Mouse (Mus musculus): ENCODE results near the gene Adipor2. TPM values are rescaled to one million over a fixed set of nuclear protein-coding genes. Genes with fewer than 3 reads are reported as not detected.
A peak's percentile ranks its signal among the peaks of the same experiment; 100 is the strongest.

Adipor2 gene
- 29.4 and 35.2 TPM in 2 replicates for polyA plus RNA-seq (2015; fragmentation: Nextera tagmentation; extraction: Ambion mirVana)

- Histone ChIP-seq H3K36me3 (ENCODE audit: control insufficient read depth, insufficient read depth) (no peaks in the 10 kb centered on the region), H3K9me3 (replicated peaks; ENCODE audit: control insufficient read depth, low read length) (no peaks in the 10 kb centered on the region), H3K27ac (ENCODE audit: low read length) (no peak within 1 kb of the TSS), H3K9ac (ENCODE audit: low read depth, low read length) (no peak within 1 kb of the TSS), H3K4me3 (ENCODE audit: low read depth, low read length) (peak within 1 kb of the TSS; percentile 32), H3K27me3 (ENCODE audit: control insufficient read depth, insufficient read depth, low read depth, low read length) (no peaks in the 10 kb centered on the region), H3K4me1 (ENCODE audit: control insufficient read depth, low read depth, low read length) (peaks cover 4% of the 10 kb centered on the region), H3K4me2 (ENCODE audit: low read depth, low read length) (peak within 1 kb of the TSS; percentile 59)
- WGBS (ENCODE audit: insufficient replicate concordance), result under 1% methylated on average over 12 of the region's 12 CpGs
- peak; percentile 79 for ATAC-seq (ENCODE audit: low read depth)
Observed at GRCm38 (mm10) chr6:119417354-119417753, at the start of gene Adipor2. TSS of gene Adipor2 (minus strand) at chr6:119417704.

GRCm38 (mm10) chr6:119466161-119466560 is 48.7 kb upstream of the Adipor2 start:
- H3K4me3 ChIP-seq (ENCODE audit: low read depth, low read length), result no peak overlapping the region
- WGBS (ENCODE audit: insufficient replicate concordance), result 87% methylated on average over 1 of the region's 1 CpGs
- H3K9me3 ChIP-seq (replicated peaks; ENCODE audit: control insufficient read depth, low read length), result no peaks in the 10 kb centered on the region
- H3K27me3 ChIP-seq (ENCODE audit: control insufficient read depth, insufficient read depth, low read depth, low read length), result peaks cover 3% of the 10 kb centered on the region; the same call in 1 of the 2 replicates
- H3K4me2 ChIP-seq (ENCODE audit: low read depth, low read length), result no peak overlapping the region
- no peaks in the 10 kb centered on the region for H3K36me3 ChIP-seq (ENCODE audit: control insufficient read depth, insufficient read depth)
- no peak for ATAC-seq (ENCODE audit: low read depth)
- H3K9ac ChIP-seq (ENCODE audit: low read depth, low read length), result no peak overlapping the region
- no peaks in the 10 kb centered on the region; the same call in 1 of the 2 replicates for H3K4me1 ChIP-seq (ENCODE audit: control insufficient read depth, low read depth, low read length)
- no peak overlapping the region for H3K27ac ChIP-seq (ENCODE audit: low read length)

- Histone ChIP-seq H3K4me3 (ENCODE audit: low read depth, low read length) (no peak overlapping the region), H3K9ac (ENCODE audit: low read depth, low read length) (no peak overlapping the region), H3K4me2 (ENCODE audit: low read depth, low read length) (no peak overlapping the region), H3K9me3 (replicated peaks; ENCODE audit: control insufficient read depth, low read length) (no peaks in the 10 kb centered on the region), H3K27me3 (ENCODE audit: control insufficient read depth, insufficient read depth, low read depth, low read length) (no peaks in the 10 kb centered on the region; the same call in 1 of the 2 replicates), H3K36me3 (ENCODE audit: control insufficient read depth, insufficient read depth) (no peaks in the 10 kb centered on the region), H3K4me1 (ENCODE audit: control insufficient read depth, low read depth, low read length) (no peaks in the 10 kb centered on the region), H3K27ac (ENCODE audit: low read length) (no peak overlapping the region)
- ATAC-seq (ENCODE audit: low read depth), result no peak
- WGBS (ENCODE audit: insufficient replicate concordance), result 68% methylated on average over 5 of the region's 5 CpGs
Observed at GRCm38 (mm10) chr6:119460391-119460790, 42.9 kb upstream of the Adipor2 start.

GRCm38 (mm10) chr6:119459041-119459440 is 41.5 kb upstream of the Adipor2 start:
- no peak overlapping the region for H3K27ac ChIP-seq (ENCODE audit: low read length)
- H3K4me1 ChIP-seq (ENCODE audit: control insufficient read depth, low read depth, low read length), result no peaks in the 10 kb centered on the region
- no peak overlapping the region for H3K9ac ChIP-seq (ENCODE audit: low read depth, low read length)
- no peak overlapping the region for H3K4me3 ChIP-seq (ENCODE audit: low read depth, low read length)
- ATAC-seq (ENCODE audit: low read depth), result no peak
- H3K36me3 ChIP-seq (ENCODE audit: control insufficient read depth, insufficient read depth), result no peaks in the 10 kb centered on the region
- H3K4me2 ChIP-seq (ENCODE audit: low read depth, low read length), result no peak overlapping the region
- WGBS (ENCODE audit: insufficient replicate concordance), result 47% methylated on average over 4 of the region's 4 CpGs
- H3K9me3 ChIP-seq (replicated peaks; ENCODE audit: control insufficient read depth, low read length), result no peaks in the 10 kb centered on the region
- no peaks in the 10 kb centered on the region; the same call in 1 of the 2 replicates for H3K27me3 ChIP-seq (ENCODE audit: control insufficient read depth, insufficient read depth, low read depth, low read length)

- 51% methylated on average over 8 of the region's 8 CpGs for WGBS (ENCODE audit: insufficient replicate concordance)
- no peak overlapping the region for H3K27ac ChIP-seq (ENCODE audit: low read length)
- no peaks in the 10 kb centered on the region; the same call in none of the 2 replicates for H3K27me3 ChIP-seq (ENCODE audit: control insufficient read depth, insufficient read depth, low read depth, low read length)
- ATAC-seq (ENCODE audit: low read depth), result no peak
- no peak overlapping the region for H3K4me2 ChIP-seq (ENCODE audit: low read depth, low read length)
- H3K9me3 ChIP-seq (replicated peaks; ENCODE audit: control insufficient read depth, low read length), result no peaks in the 10 kb centered on the region
- no peak overlapping the region for H3K4me3 ChIP-seq (ENCODE audit: low read depth, low read length)
- no peaks in the 10 kb centered on the region for H3K36me3 ChIP-seq (ENCODE audit: control insufficient read depth, insufficient read depth)
- no peak overlapping the region for H3K9ac ChIP-seq (ENCODE audit: low read depth, low read length)
- no peaks in the 10 kb centered on the region for H3K4me1 ChIP-seq (ENCODE audit: control insufficient read depth, low read depth, low read length)
Observed at GRCm38 (mm10) chr6:119458166-119458565, 40.7 kb upstream of the Adipor2 start.

- peaks cover 5% of the 10 kb centered on the region for H3K4me1 ChIP-seq (ENCODE audit: control insufficient read depth, low read depth, low read length)
- H3K4me2 ChIP-seq (ENCODE audit: low read depth, low read length), result peak overlapping the region; percentile 23; the same call in 1 of the 2 replicates
- ATAC-seq (ENCODE audit: low read depth), result no peak
- H3K4me3 ChIP-seq (ENCODE audit: low read depth, low read length), result no peak overlapping the region
- no peak overlapping the region for H3K9ac ChIP-seq (ENCODE audit: low read depth, low read length)
- H3K27ac ChIP-seq (ENCODE audit: low read length), result no peak overlapping the region
- 4% methylated on average over 15 of the region's 15 CpGs for WGBS (ENCODE audit: insufficient replicate concordance)
- H3K27me3 ChIP-seq (ENCODE audit: control insufficient read depth, insufficient read depth, low read depth, low read length), result peaks cover 52% of the 10 kb centered on the region
- H3K9me3 ChIP-seq (replicated peaks; ENCODE audit: control insufficient read depth, low read length), result no peaks in the 10 kb centered on the region
- H3K36me3 ChIP-seq (ENCODE audit: control insufficient read depth, insufficient read depth), result no peaks in the 10 kb centered on the region
Observed at GRCm38 (mm10) chr6:119451981-119452499, 34.5 kb upstream of the Adipor2 start.

GRCm38 (mm10) chr6:119450965-119451943 is 33.8 kb upstream of the Adipor2 start:
- Histone ChIP-seq H3K36me3 (ENCODE audit: control insufficient read depth, insufficient read depth) (no peaks in the 10 kb centered on the region), H3K4me2 (ENCODE audit: low read depth, low read length) (no peak overlapping the region), H3K27me3 (ENCODE audit: control insufficient read depth, insufficient read depth, low read depth, low read length) (peaks cover 52% of the 10 kb centered on the region), H3K4me1 (ENCODE audit: control insufficient read depth, low read depth, low read length) (peaks cover 5% of the 10 kb centered on the region), H3K4me3 (ENCODE audit: low read depth, low read length) (no peak overlapping the region), H3K9me3 (replicated peaks; ENCODE audit: control insufficient read depth, low read length) (no peaks in the 10 kb centered on the region), H3K27ac (ENCODE audit: low read length) (no peak overlapping the region), H3K9ac (ENCODE audit: low read depth, low read length) (no peak overlapping the region)
- 13% methylated on average over 14 of the region's 14 CpGs for WGBS (ENCODE audit: insufficient replicate concordance)
- ATAC-seq (ENCODE audit: low read depth), result no peak

GRCm38 (mm10) chr6:119449060-119449499 is 31.6 kb upstream of the Adipor2 start:
- H3K9me3 ChIP-seq (replicated peaks; ENCODE audit: control insufficient read depth, low read length), result no peaks in the 10 kb centered on the region
- H3K27ac ChIP-seq (ENCODE audit: low read length), result no peak overlapping the region
- peak; percentile 52 for ATAC-seq (ENCODE audit: low read depth)
- peaks cover 52% of the 10 kb centered on the region for H3K27me3 ChIP-seq (ENCODE audit: control insufficient read depth, insufficient read depth, low read depth, low read length)
- H3K4me1 ChIP-seq (ENCODE audit: control insufficient read depth, low read depth, low read length), result peaks cover 5% of the 10 kb centered on the region
- peak overlapping the region; percentile 59 for H3K4me2 ChIP-seq (ENCODE audit: low read depth, low read length)
- no peaks in the 10 kb centered on the region for H3K36me3 ChIP-seq (ENCODE audit: control insufficient read depth, insufficient read depth)
- peak overlapping the region; percentile 40 for H3K4me3 ChIP-seq (ENCODE audit: low read depth, low read length)
- H3K9ac ChIP-seq (ENCODE audit: low read depth, low read length), result no peak overlapping the region
- WGBS (ENCODE audit: insufficient replicate concordance), result 3% methylated on average over 23 of the region's 23 CpGs

Measured in liver, embryonic 16.5 days (tissue).